Mouse (Mus musculus) ES-E14 (cell line): ENCODE measurements around the gene Ssrp1.

ENCODE experiments used
- CHD2 ChIP-seq: IDR thresholded peaks from 2 replicates; pipeline ENCODE4 v1.6.1; 2014; ENCODE audit warnings: mild to moderate bottlenecking, low read depth, low read length, inconsistent platforms
- MAFK ChIP-seq: IDR thresholded peaks from 2 replicates; pipeline ENCODE4 v1.6.1; 2014; ENCODE audit warnings: mild to moderate bottlenecking, low read depth, low read length, inconsistent platforms; ENCODE audit not compliant: insufficient read depth
- ZC3H11A ChIP-seq: IDR thresholded peaks from 2 replicates; pipeline ENCODE4 v1.6.1; 2012; ENCODE audit warnings: low read depth, mild to moderate bottlenecking, inconsistent platforms, low read length, borderline replicate concordance
- ZNF384 ChIP-seq: IDR thresholded peaks from 2 replicates; pipeline ENCODE4 v1.6.1; 2012; ENCODE audit warnings: low read depth, low read length, inconsistent platforms

DNA sequence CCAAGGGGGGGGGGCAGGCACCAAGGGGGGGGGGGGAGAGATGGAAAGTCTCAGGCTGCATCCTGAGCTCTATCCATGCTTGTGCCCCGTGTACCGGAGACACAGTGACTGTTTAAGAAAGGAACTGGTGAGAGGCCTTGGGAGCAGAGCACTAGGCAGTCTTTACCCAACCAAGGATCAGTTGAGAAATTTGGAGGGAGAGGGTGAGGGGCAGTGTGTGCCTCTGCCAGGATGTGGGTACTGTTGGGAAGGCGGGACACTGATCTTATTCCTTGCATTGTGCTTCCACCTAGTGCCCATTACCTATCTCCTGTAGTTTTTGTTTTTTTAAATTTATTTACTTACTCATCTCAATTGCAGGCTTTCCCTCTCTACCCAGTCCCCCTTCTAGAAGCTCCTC lies 10.9 kb upstream of the Ssrp1 start:
- TF ChIP-seq CHD2: no peak
- no peak for TF ChIP-seq ZC3H11A
- TF ChIP-seq MAFK: no peak
- TF ChIP-seq ZNF384: no peak
